Mouse (Mus musculus): ENCODE results near the gene Iqcf6. TPM values are rescaled to one million over a fixed set of nuclear protein-coding genes. Genes with fewer than 3 reads are reported as not detected.

Iqcf6 gene
- not detected for total RNA-seq (2023)

GRCm38 (mm10) chr9:106626282-106626681, at the start of gene Iqcf6:
TSS of gene Iqcf6 (plus strand) at chr9:106626582.

DNA sequence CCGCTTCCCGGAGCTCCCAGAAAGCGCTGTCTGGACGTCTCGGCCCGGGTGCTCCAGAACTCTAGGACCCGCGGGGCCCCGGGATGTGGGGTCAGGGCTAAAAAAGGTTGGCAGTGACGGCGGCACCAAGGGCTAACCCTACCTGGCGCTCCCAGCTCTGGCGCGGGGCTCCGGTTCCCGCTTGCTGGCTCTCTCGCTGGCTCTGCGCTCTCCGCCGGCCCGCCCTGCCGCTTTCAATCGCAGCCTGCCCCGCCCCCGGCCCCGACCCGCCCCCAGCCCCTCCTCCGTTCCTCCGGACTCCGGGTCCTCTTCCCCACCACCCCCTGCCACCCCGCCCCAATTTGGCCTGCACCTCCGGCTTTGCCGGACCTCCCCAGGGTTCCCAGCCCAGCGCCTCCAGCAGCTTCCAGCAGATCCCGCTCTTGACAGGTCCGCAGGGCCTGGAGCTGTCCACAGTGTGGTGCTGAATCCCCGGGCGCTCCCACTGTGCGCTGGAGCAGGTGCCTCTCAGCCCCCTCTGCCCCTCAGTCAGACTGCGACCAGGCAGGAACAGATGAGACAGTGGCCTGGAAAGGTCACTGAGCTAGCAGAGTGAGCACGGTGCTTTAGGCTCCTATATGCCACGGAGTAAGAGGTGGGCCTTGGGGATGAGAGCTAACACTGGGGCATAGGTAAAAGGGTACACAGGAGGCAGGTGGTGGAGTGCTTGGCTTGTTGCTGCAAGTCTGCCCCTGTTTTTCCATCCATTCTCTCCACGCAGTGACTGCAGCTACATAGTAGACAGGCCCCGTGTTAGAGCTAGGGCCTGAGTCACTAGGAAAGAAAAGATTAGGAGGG, 29.7 kb downstream of the Iqcf6 start, which contains the start of gene Grm2:
Grm2 (minus strand) TSS at position 199 of the 837 bp plus-strand sequence.

Other genes with a start within 250 kb of the Iqcf6 start
- 100 to 1,000 TPM; 725 to 762 TPM for gene Rpl29, start 197.1 kb upstream of the Iqcf6 start, total RNA-seq (2023)
- gene Acy1, start 188.3 kb upstream of the Iqcf6 start, total RNA-seq (2023) = 10 to 100 TPM; 19.8 to 22.0 TPM
- 1 to 10 TPM; 7.3 to 7.4 TPM for gene Abhd14b, start 179.1 kb upstream of the Iqcf6 start, total RNA-seq (2023)
- gene Abhd14a, start 178.9 kb upstream of the Iqcf6 start, total RNA-seq (2023) = 1 to 10 TPM; 7.1 to 8.2 TPM
- 1 to 10 TPM; 5.3 to 9.0 TPM for gene Pcbp4, start 173.3 kb upstream of the Iqcf6 start, total RNA-seq (2023)
- gene Gpr62, start 160.6 kb upstream of the Iqcf6 start, total RNA-seq (2023) = under 1 TPM; 0.52 to 0.92 TPM
- 10 to 100 TPM; 56.8 to 66.2 TPM for gene Rrp9, start 150.6 kb upstream of the Iqcf6 start, total RNA-seq (2023)
- 10 to 100 TPM; 54.1 to 54.2 TPM for gene Parp3, start 149.6 kb upstream of the Iqcf6 start, total RNA-seq (2023)
- gene Iqcf1, start 126.6 kb upstream of the Iqcf6 start, total RNA-seq (2023) = not detected
- 1 to 10 TPM in 1 of 2 experiments, not detected in 1; 1.1 TPM for gene Iqcf5, start 112.0 kb upstream of the Iqcf6 start, total RNA-seq (2023)
- not detected for gene Iqcf3, start 65.0 kb upstream of the Iqcf6 start, total RNA-seq (2023)
- gene Iqcf4, start 55.6 kb upstream of the Iqcf6 start, total RNA-seq (2023) = not detected
- gene Grm2, start 29.5 kb downstream of the Iqcf6 start, total RNA-seq (2023) = not detected
- 10 to 100 TPM; 35.5 to 35.7 TPM for gene Tex264, start 59.3 kb downstream of the Iqcf6 start, total RNA-seq (2023)
- gene Rad54l2, start 162.6 kb downstream of the Iqcf6 start, total RNA-seq (2023) = 10 to 100 TPM; 29.5 to 34.1 TPM
- gene Dcaf1, start 195.3 kb downstream of the Iqcf6 start, total RNA-seq (2023) = 10 to 100 TPM; 35.5 to 40.3 TPM

Measured in B cell, adult 67 days (primary cell).